Mouse (Mus musculus): ENCODE data around the gene Rrp36. TPM values are rescaled to one million over a fixed set of nuclear protein-coding genes. Genes with fewer than 3 reads are reported as not detected.
A peak's percentile ranks its signal among the peaks of the same experiment; 100 is the strongest.

Gene Rrp36
- polyA plus RNA-seq, 1 experiment from 2014 or later, result 36.5 TPM

- peak overlapping the region; percentile 79 for H3K4me3 ChIP-seq
- WGBS, result 56% methylated on average over 6 of the region's 6 CpGs
- peak overlapping the region; percentile 88 for H3K4me2 ChIP-seq
- H3K27ac ChIP-seq (ENCODE audit: poor library complexity, severe bottlenecking), result peak overlapping the region; percentile 94; the same call in 1 of the 2 replicates
- H3K36me3 ChIP-seq, result peaks cover 9% of the 10 kb centered on the region
- H3K9ac ChIP-seq, result peak overlapping the region; percentile 95
- no peaks in the 10 kb centered on the region for H3K9me3 ChIP-seq (replicated peaks)
- peaks cover 75% of the 10 kb centered on the region for H3K4me1 ChIP-seq (replicated peaks)
- H3K27me3 ChIP-seq (replicated peaks), result no peaks in the 10 kb centered on the region
- ATAC-seq (ENCODE audit: insufficient number of reproducible peaks, low FRiP score), result no peak
Measured at GRCm38 (mm10) chr17:46627409-46627808, 46.7 kb downstream of the Rrp36 start.

- no peaks in the 10 kb centered on the region for H3K27me3 ChIP-seq (replicated peaks)
- H3K36me3 ChIP-seq, result no peaks in the 10 kb centered on the region
- H3K27ac ChIP-seq (ENCODE audit: poor library complexity, severe bottlenecking), result peak overlapping the region; percentile 91
- whole genome bisulfite sequencing, result 48% methylated on average over 12 of the region's 12 CpGs
- peaks cover 86% of the 10 kb centered on the region for H3K4me1 ChIP-seq (replicated peaks)
- H3K4me2 ChIP-seq, result peak overlapping the region; percentile 62
- no peak for ATAC-seq (ENCODE audit: insufficient number of reproducible peaks, low FRiP score)
- H3K4me3 ChIP-seq, result peak overlapping the region; percentile 32
- H3K9ac ChIP-seq, result peak overlapping the region; percentile 65
- H3K9me3 ChIP-seq (replicated peaks), result no peaks in the 10 kb centered on the region
Measured at GRCm38 (mm10) chr17:46624598-46624997, 49.6 kb downstream of the Rrp36 start.

- H3K4me2 ChIP-seq, result peak overlapping the region; percentile 62
- ATAC-seq (ENCODE audit: insufficient number of reproducible peaks, low FRiP score), result peak; percentile 36
- WGBS, result 9% methylated on average over 10 of the region's 10 CpGs
- H3K4me1 ChIP-seq (replicated peaks), result peaks cover 91% of the 10 kb centered on the region
- no peaks in the 10 kb centered on the region for H3K36me3 ChIP-seq
- peak overlapping the region; percentile 91 for H3K27ac ChIP-seq (ENCODE audit: poor library complexity, severe bottlenecking)
- peak overlapping the region; percentile 32 for H3K4me3 ChIP-seq
- no peaks in the 10 kb centered on the region for H3K27me3 ChIP-seq (replicated peaks)
- no peaks in the 10 kb centered on the region for H3K9me3 ChIP-seq (replicated peaks)
- peak overlapping the region; percentile 65 for H3K9ac ChIP-seq
Measured at GRCm38 (mm10) chr17:46623819-46624557, 50.2 kb downstream of the Rrp36 start.

- H3K27me3 ChIP-seq (replicated peaks), result no peaks in the 10 kb centered on the region
- WGBS, result 38% methylated on average over 11 of the region's 11 CpGs
- H3K4me3 ChIP-seq, result no peak overlapping the region
- H3K4me2 ChIP-seq, result peak overlapping the region; percentile 60
- peak overlapping the region; percentile 55 for H3K9ac ChIP-seq
- peak overlapping the region; percentile 93 for H3K27ac ChIP-seq (ENCODE audit: poor library complexity, severe bottlenecking)
- no peak for ATAC-seq (ENCODE audit: insufficient number of reproducible peaks, low FRiP score)
- peaks cover 99% of the 10 kb centered on the region for H3K4me1 ChIP-seq (replicated peaks)
- H3K9me3 ChIP-seq (replicated peaks), result no peaks in the 10 kb centered on the region
- H3K36me3 ChIP-seq, result no peaks in the 10 kb centered on the region
Measured at GRCm38 (mm10) chr17:46622269-46622668, 51.9 kb downstream of the Rrp36 start.

- H3K4me3 ChIP-seq, result peak overlapping the region; percentile 13
- peak overlapping the region; percentile 33; the same call in 1 of the 2 replicates for H3K9ac ChIP-seq
Measured at GRCm38 (mm10) chr17:46621324-46621723, 52.8 kb downstream of the Rrp36 start.

GRCm38 (mm10) chr17:46619683-46620357 is 54.3 kb downstream of the Rrp36 start:
- no peak overlapping the region for H3K4me3 ChIP-seq
- no peak for ATAC-seq (ENCODE audit: insufficient number of reproducible peaks, low FRiP score)
- H3K9ac ChIP-seq, result peak overlapping the region; percentile 70
- H3K36me3 ChIP-seq, result no peaks in the 10 kb centered on the region
- peak overlapping the region; percentile 54 for H3K4me2 ChIP-seq
- H3K27ac ChIP-seq (ENCODE audit: poor library complexity, severe bottlenecking), result peak overlapping the region; percentile 93
- no peaks in the 10 kb centered on the region for H3K9me3 ChIP-seq (replicated peaks)
- WGBS, result 29% methylated on average over 16 of the region's 16 CpGs
- no peaks in the 10 kb centered on the region for H3K27me3 ChIP-seq (replicated peaks)
- peaks cover 89% of the 10 kb centered on the region for H3K4me1 ChIP-seq (replicated peaks)

More at GRCm38 (mm10) chr17:46621324-46621723, 52.8 kb downstream of the Rrp36 start:
- H3K36me3 ChIP-seq, result no peaks in the 10 kb centered on the region
- H3K4me1 ChIP-seq (replicated peaks), result peaks cover 99% of the 10 kb centered on the region
- H3K27me3 ChIP-seq (replicated peaks), result no peaks in the 10 kb centered on the region
- peak; percentile 60; the same call in 1 of the 2 replicates for ATAC-seq (ENCODE audit: insufficient number of reproducible peaks, low FRiP score)
- 21% methylated on average over 15 of the region's 15 CpGs for WGBS
- peak overlapping the region; percentile 60 for H3K4me2 ChIP-seq
- peak overlapping the region; percentile 93 for H3K27ac ChIP-seq (ENCODE audit: poor library complexity, severe bottlenecking)
- no peaks in the 10 kb centered on the region for H3K9me3 ChIP-seq (replicated peaks)

GRCm38 (mm10) chr17:46618769-46619682 is 55.1 kb downstream of the Rrp36 start:
- 13% methylated on average over 27 of the region's 27 CpGs for WGBS
- Histone ChIP-seq H3K9me3 (replicated peaks) (no peaks in the 10 kb centered on the region), H3K27ac (ENCODE audit: poor library complexity, severe bottlenecking) (peak overlapping the region; percentile 93), H3K4me2 (peak overlapping the region; percentile 54), H3K4me1 (replicated peaks) (peaks cover 87% of the 10 kb centered on the region), H3K9ac (peak overlapping the region; percentile 70), H3K36me3 (no peaks in the 10 kb centered on the region), H3K4me3 (peak overlapping the region; percentile 8), H3K27me3 (replicated peaks) (no peaks in the 10 kb centered on the region)
- no peak for ATAC-seq (ENCODE audit: insufficient number of reproducible peaks, low FRiP score)

- no peaks in the 10 kb centered on the region for H3K27me3 ChIP-seq (replicated peaks)
- H3K27ac ChIP-seq (ENCODE audit: poor library complexity, severe bottlenecking), result peak overlapping the region; percentile 93
- 8% methylated on average over 6 of the region's 6 CpGs for WGBS
- H3K4me3 ChIP-seq, result peak overlapping the region; percentile 8; the same call in 1 of the 2 replicates
- no peaks in the 10 kb centered on the region for H3K36me3 ChIP-seq
- peak overlapping the region; percentile 70 for H3K9ac ChIP-seq
- no peak for ATAC-seq (ENCODE audit: insufficient number of reproducible peaks, low FRiP score)
- H3K9me3 ChIP-seq (replicated peaks), result no peaks in the 10 kb centered on the region
- H3K4me2 ChIP-seq, result peak overlapping the region; percentile 54
- peaks cover 87% of the 10 kb centered on the region for H3K4me1 ChIP-seq (replicated peaks)
Measured at GRCm38 (mm10) chr17:46618394-46618768, 55.8 kb downstream of the Rrp36 start.

- WGBS, result 47% methylated on average over 12 of the region's 12 CpGs
Measured at GRCm38 (mm10) chr17:46617799-46618198, 56.4 kb downstream of the Rrp36 start.

More at GRCm38 (mm10) chr17:46617799-46618198, 56.4 kb downstream of the Rrp36 start:
- peak overlapping the region; percentile 70 for H3K9ac ChIP-seq
- H3K27ac ChIP-seq (ENCODE audit: poor library complexity, severe bottlenecking), result peak overlapping the region; percentile 93
- no peaks in the 10 kb centered on the region for H3K9me3 ChIP-seq (replicated peaks)
- H3K4me2 ChIP-seq, result peak overlapping the region; percentile 54
- peaks cover 87% of the 10 kb centered on the region for H3K4me1 ChIP-seq (replicated peaks)
- no peak for ATAC-seq (ENCODE audit: insufficient number of reproducible peaks, low FRiP score)
- no peaks in the 10 kb centered on the region for H3K27me3 ChIP-seq (replicated peaks)
- peak overlapping the region; percentile 5; the same call in 1 of the 2 replicates for H3K4me3 ChIP-seq
- H3K36me3 ChIP-seq, result no peaks in the 10 kb centered on the region

Measured in heart, embryonic 12.5 days (tissue).